Mouse (Mus musculus) right cerebral cortex, adult 18-20 months (tissue): ENCODE data around the gene Gpr146.
"Not testable (repeated sequence)": the region's sequence is repeated elsewhere in the genome, so short reads cannot be mapped to it uniquely, and the experiment has no call there.

Experiments
- DNase-seq: peaks from one replicate; pipeline ENCODE4 v3.0.0; 2022; ENCODE audit warnings: mixed read lengths

The Gpr146 gene

DNA sequence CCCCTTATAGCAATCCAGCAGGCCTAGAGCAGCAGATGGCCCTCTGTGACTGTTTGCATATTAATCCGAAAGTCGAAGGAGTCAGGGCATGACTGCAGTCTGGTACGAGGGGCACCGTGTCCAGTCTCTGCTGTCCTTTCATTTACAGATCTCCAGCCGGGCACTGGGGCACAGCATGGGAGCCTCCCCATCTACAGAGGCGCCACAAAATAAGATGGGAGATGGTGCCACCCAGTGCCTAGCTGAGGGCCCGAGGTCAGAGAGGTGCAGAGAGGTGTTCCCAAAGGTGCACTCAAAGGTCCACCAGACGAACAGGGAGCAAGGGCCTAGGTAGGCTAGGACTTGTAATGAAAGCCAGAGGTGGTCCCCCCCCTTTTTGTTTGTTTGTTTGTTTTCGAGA is 5.7 kb downstream of the Gpr146 start:
- DNase-seq, result no peak

DNA sequence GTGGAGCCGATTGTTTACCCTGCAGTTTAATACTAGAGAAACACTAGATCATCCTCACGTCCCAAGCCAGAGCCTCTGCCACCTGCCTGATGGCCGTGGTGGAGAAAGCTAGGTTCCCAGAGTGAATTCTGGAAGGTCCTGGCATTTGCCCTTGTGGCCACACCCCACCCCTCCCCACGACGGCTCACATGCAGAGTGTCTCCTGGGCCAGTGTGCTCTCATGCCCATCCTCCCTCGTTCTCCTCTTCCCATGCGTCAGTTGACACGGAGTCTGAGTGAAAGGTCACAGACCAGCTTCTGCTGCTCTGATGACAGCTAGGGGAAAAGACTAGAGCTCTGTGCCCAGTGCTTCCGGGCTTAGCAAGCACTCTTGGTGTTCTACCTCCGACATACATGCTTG is 7.0 kb downstream of the Gpr146 start:
- DNase-seq, result no peak

DNA sequence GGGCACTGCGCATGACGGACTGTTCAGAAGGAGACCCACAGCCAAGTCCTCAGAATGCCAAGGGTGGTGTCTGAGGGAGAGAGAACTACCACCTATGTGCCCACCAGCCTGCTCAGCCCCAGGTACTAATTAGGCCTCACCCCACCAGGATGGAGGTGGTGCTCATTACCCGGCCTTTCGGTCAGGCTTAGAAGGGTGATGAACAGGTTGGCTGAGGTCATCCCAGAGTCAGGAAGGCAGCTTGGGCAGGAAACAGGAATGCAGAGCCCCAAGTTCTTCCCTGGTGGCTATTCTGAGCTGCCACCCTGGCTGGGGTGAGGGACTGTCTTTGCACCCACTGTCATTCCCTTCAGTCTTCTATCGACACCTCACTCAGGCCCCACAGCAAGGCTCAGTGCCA is 8.6 kb downstream of the Gpr146 start:
- no peak for DNase-seq

DNA sequence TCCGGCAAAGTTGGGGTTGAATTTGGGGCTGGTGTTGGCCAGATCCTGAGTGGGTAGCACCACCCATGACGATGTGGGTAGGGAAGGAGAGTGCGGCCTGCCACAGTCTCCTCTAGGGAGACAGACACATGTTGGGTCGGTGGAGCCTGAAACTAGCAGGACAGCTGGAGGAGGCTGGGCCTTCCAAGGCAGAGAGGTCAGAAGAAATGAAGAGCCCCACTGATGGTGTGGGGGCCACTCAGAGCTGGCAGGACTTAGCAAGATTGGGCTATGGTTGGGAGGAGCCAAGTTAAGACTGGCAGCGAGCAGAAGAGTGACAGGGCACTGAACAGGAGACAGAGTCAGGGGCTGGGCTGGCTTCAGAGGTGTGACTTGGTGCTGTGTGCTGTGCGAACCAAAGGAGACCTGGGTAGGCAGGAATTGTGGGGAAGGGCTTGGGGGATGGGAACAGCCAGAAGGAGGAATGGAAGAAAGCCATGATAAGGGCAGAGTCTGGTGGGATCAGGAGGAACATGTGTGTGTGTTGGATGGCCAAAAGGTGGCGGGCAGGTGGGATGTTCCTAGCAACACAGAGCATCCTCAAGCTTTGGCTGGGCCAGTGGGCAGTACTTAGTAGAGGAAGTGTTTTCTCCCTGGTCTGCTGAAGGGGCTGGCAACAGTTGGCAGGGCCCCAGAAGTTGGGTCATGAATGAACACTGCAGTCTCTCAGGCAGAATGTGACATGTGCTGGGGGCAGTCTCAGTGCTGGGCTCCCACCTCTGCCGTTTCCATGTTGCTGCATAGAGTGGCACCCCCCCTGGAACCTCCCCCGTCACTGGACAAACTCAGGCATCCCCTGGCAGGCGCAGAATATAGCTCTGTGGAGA is 10.1 kb downstream of the Gpr146 start:
- no peak for DNase-seq

DNA sequence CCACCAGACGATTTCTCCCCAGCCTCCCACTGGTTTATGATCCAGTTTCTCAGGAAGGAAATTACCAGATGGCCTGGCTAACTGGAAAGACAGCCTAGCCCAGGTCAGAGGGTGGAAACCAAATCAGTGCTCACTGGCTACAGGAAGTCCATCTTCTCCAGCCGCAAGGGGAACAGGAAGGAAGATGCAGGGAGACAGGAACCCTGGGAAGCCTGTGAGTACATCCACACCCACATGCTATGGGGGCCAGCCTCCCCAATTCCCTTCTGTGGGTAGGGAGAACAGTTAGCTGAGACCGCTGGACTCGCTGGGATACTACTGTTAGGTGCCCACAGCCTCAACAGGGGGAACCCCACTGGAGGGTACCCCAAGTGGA is 10.7 kb downstream of the Gpr146 start:
- no peak for DNase-seq

DNA sequence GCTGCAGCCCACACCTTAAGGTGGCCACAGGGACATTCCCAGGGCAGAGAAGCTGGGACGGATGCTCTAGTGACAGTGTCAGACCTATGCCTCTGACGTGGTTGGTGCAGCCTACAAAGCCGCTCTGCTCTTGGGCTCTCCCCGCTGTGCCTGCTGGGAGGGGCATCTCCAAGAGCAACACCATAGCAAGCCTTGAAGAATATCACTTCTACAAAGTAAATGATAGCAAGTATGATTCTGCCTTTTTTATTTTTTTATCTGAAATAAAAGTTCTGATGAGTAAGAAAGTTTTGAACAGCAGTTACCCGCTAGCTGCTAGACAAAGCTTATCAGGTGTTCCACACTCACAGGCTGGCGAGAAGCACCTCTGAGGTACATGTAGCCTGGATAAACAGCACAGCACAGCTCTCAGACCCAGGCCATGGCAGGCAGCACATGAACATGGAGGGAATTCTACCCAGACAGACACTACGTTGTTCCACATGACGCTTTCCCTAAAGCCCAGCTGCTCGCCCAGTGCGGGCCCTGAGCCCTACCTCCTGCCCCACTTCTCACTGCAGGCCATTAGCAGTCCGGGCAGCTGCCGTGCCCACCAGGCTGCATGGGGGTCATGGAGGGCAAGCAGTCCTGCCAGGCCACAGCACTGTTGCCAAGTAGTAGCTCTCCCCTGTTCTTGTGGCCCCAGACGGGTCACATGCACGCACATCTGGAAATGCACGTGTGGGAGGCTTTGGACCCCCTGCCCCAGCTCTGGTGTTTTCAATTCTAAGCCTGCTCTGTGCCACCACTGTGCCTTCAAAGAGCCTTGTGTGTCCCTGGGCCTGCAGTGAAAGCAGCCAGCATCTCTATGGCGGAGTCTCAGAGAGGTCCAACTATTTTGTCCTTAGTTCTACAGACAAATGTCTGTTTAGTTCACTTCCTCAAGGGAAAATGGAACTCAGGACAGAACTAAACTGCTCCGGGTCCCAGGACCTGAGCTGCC is 11.5 kb downstream of the Gpr146 start:
- DNase-seq, result no peak

DNA sequence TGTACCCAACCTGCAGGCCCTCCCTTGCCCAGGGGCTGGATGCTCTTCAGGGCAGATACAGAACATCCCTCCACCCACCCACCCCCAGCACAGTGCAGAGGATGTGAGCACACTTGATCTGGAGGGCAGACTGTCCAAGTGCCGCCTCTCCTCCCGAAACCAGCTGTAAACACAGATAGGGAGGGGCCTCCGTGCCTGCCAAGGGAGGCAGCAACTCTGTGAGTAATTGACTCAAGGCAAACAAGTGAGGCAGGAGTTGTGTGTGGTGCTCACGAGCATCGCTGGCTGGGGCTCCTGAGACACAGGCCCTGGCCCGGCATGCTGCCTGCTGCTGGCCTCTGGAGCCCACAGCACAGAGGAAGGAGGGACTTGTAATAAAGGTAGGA is 12.2 kb downstream of the Gpr146 start:
- DNase-seq, result peak; percentile 70

DNA sequence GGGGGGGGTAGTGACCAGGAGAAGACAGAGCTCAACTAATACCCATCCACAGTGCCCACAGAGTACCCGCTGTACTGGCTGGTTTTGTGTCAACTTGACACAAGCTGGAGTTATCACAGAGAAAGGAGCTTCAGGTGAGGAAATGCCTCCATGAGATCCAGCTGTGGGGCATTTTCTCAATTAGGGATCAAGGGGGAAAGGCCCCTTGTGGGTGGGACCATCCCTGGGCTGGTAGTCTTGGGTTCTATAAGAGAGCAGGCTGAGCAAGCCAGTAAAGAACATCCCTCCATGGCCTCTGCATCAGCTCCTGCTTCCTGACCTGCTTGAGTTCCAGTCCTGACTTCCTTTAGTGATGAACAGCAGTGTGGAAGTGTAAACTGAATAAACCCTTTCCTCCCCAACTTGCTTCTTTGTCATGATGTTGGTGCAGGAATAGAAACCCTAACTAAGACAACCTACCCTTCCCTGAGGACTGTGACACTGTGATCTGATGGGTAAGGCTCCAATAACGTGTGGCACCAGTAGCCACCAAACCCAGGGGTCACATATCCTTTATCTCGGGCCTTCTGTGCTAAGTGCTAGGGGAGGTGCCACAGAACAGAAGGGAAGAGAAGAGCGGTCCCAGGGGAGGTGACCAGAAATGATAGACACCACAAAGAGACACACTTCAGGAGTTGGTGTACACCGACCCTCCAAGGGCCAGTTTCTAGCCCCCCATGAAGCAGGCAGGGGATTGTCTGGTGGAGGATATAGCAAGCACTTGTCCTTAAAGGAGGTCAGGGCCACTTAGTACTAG is 13.0 kb downstream of the Gpr146 start:
- DNase-seq, result not testable (repeated sequence)

DNA sequence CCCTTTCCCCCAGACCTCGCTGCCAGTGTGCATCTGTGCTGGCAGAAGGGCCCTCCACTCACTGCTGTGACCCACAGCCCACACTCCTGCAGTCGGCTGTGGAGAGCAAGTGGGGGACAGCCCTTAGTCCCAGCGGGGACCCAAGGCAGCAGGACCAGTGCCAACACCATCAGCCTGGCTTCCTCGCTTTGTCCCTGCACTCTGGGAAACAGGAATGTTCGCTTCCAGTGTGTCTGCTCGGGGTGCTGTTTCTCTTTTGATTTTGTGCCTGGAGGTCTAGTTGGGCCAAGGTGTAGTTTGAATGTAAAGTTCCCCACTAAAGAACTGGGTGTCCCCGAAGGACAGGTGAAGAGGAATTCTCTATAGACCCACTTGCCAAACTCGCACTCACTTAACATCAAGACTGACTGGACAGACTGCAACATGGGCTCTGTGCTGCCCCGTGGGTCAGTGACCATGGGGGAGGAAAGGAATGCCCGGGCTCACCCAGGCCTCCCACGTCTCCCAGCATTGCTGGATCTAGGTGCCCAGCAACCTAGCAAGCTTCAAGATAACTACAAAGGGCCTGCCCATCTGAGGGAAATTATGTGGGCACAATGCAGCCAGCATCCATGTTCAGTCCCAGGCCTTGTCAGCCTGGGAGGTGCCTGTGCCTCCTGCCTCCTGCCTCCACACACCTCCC is 14.0 kb downstream of the Gpr146 start:
- DNase-seq, result no peak

DNA sequence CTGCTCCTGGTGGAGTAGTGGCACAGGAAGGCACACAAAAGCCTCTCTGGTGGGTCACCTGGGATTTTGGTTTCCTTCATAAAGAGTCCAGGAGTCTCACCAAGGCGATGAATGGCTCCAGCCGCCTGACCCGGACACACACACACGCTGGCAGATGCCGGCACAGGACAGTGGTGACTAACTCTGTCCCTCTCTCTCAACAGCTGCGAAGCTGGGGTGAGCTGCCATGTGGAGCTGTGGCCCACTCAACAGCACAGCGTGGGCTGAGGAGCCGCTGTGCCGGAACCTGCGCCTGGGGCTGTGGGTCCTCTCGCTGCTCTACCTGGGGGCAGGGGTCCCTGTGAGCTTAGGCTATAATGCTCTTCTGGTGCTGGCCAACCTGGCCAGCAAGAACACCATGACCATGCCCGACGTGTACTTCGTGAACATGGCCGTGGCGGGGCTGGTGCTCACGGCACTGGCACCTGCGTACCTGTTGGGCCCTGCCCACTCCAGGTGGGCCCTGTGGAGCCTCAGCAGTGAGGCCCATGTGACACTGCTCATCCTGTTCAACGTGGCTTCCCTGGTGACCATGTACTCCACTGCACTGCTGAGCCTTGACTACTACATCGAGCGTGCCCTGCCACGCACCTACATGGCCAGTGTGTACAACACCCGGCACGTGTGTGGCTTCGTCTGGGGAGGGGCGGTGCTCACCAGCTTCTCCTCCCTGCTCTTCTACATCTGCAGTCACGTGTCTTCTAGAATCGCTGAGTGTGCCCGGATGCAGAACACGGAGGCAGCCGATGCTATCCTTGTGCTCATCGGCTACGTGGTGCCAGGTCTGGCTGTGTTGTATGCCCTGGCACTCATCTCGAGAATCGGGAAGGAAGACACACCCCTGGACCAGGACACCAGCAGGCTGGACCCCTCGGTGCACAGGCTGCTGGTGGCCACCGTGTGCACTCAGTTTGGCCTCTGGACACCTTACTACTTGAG is 15.0 kb downstream of the Gpr146 start:
- DNase-seq, result no peak

DNA sequence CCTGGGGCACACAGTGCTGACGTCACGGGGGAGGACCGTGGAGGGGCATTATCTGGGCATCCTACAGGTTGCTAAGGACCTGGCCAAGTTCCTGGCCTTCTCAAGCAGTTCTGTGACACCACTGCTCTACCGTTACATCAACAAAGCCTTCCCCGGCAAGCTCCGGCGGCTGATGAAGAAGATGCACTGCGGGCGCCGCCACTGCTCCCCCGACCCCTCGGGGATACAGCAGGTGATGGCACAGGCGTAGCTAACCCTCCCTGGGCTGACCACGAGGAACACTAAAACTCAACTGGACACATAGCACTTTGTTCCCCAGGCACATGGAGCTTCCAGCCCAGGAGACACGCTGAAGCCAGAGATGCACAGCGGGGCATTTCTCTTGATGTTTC is 15.7 kb downstream of the Gpr146 start:
- no peak for DNase-seq

DNA sequence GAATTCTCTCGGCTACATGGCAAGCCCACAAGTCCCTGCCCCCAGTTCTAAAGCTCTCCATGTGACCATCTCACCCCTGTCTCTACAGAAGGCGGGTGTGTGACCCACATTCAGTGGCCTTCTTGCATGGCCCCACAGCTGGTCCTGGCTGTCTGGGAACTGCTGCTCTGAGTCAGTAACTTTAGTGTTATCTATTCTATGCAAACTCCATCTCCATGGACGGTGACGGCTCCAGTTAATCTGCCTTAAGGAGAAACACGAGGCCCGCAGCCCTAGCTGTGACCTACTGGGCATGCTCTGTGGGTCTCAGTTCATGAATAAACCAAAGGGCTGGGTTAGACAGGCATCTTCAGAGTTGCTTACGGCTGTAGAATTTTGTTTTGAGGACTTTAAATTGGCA is 16.9 kb downstream of the Gpr146 start:
- DNase-seq, result no peak

DNA sequence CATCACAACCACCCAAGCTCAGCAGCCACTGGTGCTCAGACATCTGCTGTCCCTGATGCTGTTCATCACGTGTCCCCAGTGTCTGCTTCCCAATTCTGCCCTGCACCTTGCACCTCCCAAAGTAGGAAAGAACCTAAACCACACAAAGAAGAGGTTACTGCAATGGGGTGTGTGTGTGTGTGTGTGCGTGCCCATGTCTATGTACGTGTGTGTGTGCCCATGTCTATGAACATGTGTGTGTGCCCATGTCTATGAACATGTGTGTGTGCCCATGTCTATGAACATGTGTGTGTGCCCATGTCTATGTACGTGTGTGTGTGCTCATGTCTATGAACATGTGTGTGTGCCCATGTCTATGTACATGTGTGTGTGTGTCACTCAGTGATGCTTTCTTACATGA is 18.0 kb downstream of the Gpr146 start:
- no peak for DNase-seq

DNA sequence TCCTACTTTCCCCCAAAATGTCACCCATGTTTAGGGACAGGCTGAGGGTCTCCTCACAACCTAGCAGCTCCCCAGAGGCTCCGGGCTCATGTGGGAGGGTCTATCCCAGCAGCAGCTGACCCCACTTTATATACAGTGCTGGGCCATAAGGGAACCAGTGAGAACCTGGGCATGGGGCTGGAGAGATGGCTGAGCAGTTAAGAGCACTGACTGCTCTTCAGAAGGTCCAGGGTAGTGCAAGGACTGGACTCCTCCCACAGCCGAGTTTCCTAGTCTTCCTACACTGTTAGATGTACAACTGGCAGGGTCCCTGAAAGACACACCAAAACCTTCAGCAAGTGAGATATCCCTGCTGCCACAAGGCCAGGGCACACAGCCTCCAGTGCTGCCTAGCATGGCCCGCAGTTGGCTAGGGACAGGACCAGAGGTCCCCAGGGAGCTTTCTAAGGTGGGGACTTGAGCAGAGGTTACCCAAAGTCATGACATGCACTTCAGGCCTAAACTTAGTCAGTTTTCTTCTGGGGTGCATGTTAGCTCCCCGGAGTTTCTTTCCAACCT is 19.9 kb downstream of the Gpr146 start:
- no peak for DNase-seq

DNA sequence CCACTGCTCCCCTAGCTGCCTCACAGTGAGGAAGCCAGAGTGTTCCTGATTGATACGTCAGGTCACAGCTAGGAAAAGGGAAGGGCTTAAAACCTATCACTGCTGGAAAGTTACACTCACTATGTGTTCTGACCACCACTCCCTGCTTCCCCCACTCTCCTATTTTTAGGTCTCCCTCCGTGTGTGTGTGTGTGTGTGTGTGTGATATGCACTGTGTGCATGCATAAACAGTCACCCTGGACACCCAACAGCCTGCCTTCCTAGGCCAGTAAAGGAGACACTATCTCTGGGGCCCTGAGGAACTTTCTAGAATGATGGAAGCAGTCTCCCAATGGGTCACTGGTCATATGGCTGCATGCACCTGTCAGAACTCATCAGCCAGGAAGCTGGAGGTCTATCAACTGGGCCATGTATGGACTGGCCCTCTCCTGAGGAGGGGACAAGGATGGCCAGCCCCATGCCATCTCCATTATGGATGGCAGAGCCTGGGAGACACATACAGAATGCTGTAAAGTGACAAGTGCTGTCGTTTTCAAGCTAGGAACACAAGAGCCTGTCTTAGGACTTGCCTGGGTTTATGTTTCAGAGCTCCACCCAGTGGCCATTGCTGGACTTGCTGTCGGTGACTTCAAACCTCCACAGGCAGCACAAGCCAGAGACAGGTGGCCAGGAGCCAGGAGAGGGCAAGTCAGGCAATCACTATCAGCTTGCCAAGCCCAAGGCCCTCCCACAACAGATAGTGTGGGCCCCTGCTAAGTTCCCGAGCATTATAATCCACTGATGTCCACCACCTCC is 20.7 kb downstream of the Gpr146 start:
- DNase-seq, result peak; percentile 90

DNA sequence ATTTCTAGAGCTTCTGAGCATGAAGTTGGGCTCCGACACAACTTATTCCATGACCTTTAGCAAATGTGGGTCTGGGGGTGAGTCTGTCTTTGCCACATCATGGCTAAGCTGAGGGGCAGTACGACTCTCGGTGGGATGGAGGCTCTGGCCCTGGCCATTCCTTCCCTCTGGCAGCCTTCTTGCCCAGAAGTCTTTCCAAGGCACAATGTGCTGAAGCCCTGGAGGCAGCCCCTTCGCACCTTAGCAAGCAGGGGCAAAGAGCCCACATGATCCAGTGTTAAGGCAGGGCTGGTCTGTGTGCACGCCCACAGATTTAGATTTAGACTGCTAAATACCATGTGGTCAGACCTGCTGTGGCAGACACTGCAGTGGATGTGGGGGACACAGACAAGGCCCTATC is 21.3 kb downstream of the Gpr146 start:
- no peak for DNase-seq

DNA sequence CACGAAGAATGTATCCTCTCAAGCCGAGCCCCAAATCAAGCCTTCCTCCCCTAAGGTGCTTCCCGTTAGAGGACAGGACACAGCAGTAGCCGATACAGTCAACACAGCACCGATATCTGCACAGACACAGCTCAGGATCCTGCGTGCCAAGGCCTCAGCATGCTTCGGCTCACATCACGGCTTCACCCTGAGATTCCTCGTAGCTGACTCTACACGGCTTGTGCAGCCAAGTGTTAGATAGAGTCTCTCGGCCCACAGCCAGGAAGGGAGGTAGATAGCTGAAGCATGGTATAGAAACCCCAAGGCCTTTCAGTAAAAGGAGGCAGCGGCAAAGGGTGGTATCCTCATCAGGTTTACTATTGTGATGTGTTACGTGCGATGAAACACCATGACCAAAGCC is 22.5 kb downstream of the Gpr146 start:
- no peak for DNase-seq

DNA sequence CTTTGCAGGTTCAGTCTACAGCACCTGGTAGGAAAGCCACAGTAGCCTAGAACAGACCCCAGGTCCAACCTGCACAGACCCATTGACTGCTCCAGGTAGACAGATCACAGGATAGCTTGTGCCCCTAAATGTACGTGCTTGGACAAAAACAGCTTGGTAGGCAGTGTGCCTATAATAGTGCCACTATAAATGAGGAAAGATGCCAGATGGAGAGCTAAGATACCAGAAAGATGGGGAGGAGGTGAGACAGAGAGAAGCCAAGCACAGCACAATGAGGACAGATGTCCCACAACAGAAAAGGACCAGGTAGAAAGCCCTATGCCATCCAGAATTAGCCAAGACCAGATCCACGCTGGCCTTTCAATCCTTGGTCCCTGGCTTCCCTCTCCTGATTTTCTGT is 24.6 kb downstream of the Gpr146 start:
- DNase-seq, result no peak

DNA sequence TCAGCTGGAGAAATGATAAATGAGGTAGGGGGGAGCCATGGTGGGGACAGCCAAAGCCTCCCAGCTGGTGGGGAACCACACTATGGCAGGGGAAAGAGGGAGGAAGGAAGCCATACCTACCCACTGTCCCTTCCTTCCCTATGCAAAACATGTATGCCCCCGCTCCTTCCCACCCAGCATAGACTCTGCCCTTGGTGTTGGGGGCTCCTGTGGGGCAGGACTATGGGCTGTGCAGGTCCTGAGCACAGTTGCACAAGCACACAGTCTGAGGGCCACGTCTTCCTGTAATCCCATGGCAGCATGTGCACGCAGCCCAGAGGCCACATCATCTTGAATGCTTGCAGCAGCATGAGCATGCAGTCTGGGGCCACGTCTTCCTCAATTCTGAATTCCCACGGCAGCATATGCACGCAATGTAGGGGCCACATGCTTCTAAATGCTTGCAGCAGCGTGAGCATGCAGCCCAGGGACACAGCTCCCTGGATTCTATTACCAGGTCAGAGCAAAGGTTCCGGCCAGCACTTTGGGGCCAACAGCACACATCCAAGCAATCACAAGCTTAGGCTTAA is 26.3 kb downstream of the Gpr146 start:
- DNase-seq, result no peak
